Mouse (Mus musculus): ENCODE data around the gene Sgcd. TPM values are rescaled to one million over a fixed set of nuclear protein-coding genes. Genes with fewer than 3 reads are reported as not detected.

The Sgcd gene
- polyA plus RNA-seq, 1 experiment = 2.1 TPM

GRCm38 (mm10) chr11:47113081-47113480 lies 875.7 kb downstream of the Sgcd start:
- H3K27ac ChIP-seq (ENCODE audit: insufficient read depth, low read length) = no peak overlapping the region
- no peak overlapping the region for H3K4me3 ChIP-seq (ENCODE audit: insufficient read depth, low read length)
- TF ChIP-seq POLR2A (IDR thresholded peaks at IDR 0.05; ENCODE audit: extremely low read depth, insufficient read depth, low read length) (no peak), CTCF (IDR thresholded peaks at IDR 0.05; ENCODE audit: extremely low read depth, insufficient read depth, low read length) (no peak)
- no peaks in the 10 kb centered on the region for H3K4me1 ChIP-seq (ENCODE audit: control insufficient read depth, insufficient read depth, low read length)

GRCm38 (mm10) chr11:47110314-47110713 lies 878.5 kb downstream of the Sgcd start:
- TF ChIP-seq POLR2A (IDR thresholded peaks at IDR 0.05; ENCODE audit: extremely low read depth, insufficient read depth, low read length) (no peak), CTCF (IDR thresholded peaks at IDR 0.05; ENCODE audit: extremely low read depth, insufficient read depth, low read length) (no peak)
- Histone ChIP-seq H3K27ac (ENCODE audit: insufficient read depth, low read length) (no peak overlapping the region), H3K4me1 (ENCODE audit: control insufficient read depth, insufficient read depth, low read length) (no peaks in the 10 kb centered on the region), H3K4me3 (ENCODE audit: insufficient read depth, low read length) (no peak overlapping the region)

GRCm38 (mm10) chr11:47107661-47108060 lies 881.1 kb downstream of the Sgcd start:
- no peaks in the 10 kb centered on the region for H3K4me1 ChIP-seq (ENCODE audit: control insufficient read depth, insufficient read depth, low read length)
- H3K27ac ChIP-seq (ENCODE audit: insufficient read depth, low read length) = no peak overlapping the region
- H3K4me3 ChIP-seq (ENCODE audit: insufficient read depth, low read length) = no peak overlapping the region
- TF ChIP-seq POLR2A (IDR thresholded peaks at IDR 0.05; ENCODE audit: extremely low read depth, insufficient read depth, low read length) = no peak
- no peak for TF ChIP-seq CTCF (IDR thresholded peaks at IDR 0.05; ENCODE audit: extremely low read depth, insufficient read depth, low read length)

GRCm38 (mm10) chr11:47093296-47093912 lies 895.4 kb downstream of the Sgcd start:
- no peaks in the 10 kb centered on the region for H3K4me1 ChIP-seq (ENCODE audit: control insufficient read depth, insufficient read depth, low read length)
- H3K27ac ChIP-seq (ENCODE audit: insufficient read depth, low read length) = no peak overlapping the region
- H3K4me3 ChIP-seq (ENCODE audit: insufficient read depth, low read length) = no peak overlapping the region
- TF ChIP-seq CTCF (IDR thresholded peaks at IDR 0.05; ENCODE audit: extremely low read depth, insufficient read depth, low read length) = no peak
- no peak for TF ChIP-seq POLR2A (IDR thresholded peaks at IDR 0.05; ENCODE audit: extremely low read depth, insufficient read depth, low read length)

GRCm38 (mm10) chr11:47082517-47082916 lies 906.3 kb downstream of the Sgcd start:
- H3K4me3 ChIP-seq (ENCODE audit: insufficient read depth, low read length) = no peak overlapping the region
- no peak overlapping the region for H3K27ac ChIP-seq (ENCODE audit: insufficient read depth, low read length)
- TF ChIP-seq POLR2A (IDR thresholded peaks at IDR 0.05; ENCODE audit: extremely low read depth, insufficient read depth, low read length) = no peak
- no peaks in the 10 kb centered on the region for H3K4me1 ChIP-seq (ENCODE audit: control insufficient read depth, insufficient read depth, low read length)

- no peak overlapping the region for H3K27ac ChIP-seq (ENCODE audit: insufficient read depth, low read length)
- TF ChIP-seq CTCF (IDR thresholded peaks at IDR 0.05; ENCODE audit: extremely low read depth, insufficient read depth, low read length) (no peak), POLR2A (IDR thresholded peaks at IDR 0.05; ENCODE audit: extremely low read depth, insufficient read depth, low read length) (no peak)
- no peaks in the 10 kb centered on the region for H3K4me1 ChIP-seq (ENCODE audit: control insufficient read depth, insufficient read depth, low read length)
- no peak overlapping the region for H3K4me3 ChIP-seq (ENCODE audit: insufficient read depth, low read length)
These were observed 915.2 kb downstream of the Sgcd start for GRCm38 (mm10) chr11:47073538-47073937.

- Histone ChIP-seq H3K4me3 (ENCODE audit: insufficient read depth, low read length) (no peak overlapping the region), H3K27ac (ENCODE audit: insufficient read depth, low read length) (no peak overlapping the region), H3K4me1 (ENCODE audit: control insufficient read depth, insufficient read depth, low read length) (no peaks in the 10 kb centered on the region)
- TF ChIP-seq POLR2A (IDR thresholded peaks at IDR 0.05; ENCODE audit: extremely low read depth, insufficient read depth, low read length) (no peak), CTCF (IDR thresholded peaks at IDR 0.05; ENCODE audit: extremely low read depth, insufficient read depth, low read length) (no peak)
These were observed 917.6 kb downstream of the Sgcd start for GRCm38 (mm10) chr11:47071161-47071560.

- Histone ChIP-seq H3K4me1 (ENCODE audit: control insufficient read depth, insufficient read depth, low read length) (no peaks in the 10 kb centered on the region), H3K27ac (ENCODE audit: insufficient read depth, low read length) (no peak overlapping the region), H3K4me3 (ENCODE audit: insufficient read depth, low read length) (no peak overlapping the region)
- no peak for TF ChIP-seq CTCF (IDR thresholded peaks at IDR 0.05; ENCODE audit: extremely low read depth, insufficient read depth, low read length)
- no peak for TF ChIP-seq POLR2A (IDR thresholded peaks at IDR 0.05; ENCODE audit: extremely low read depth, insufficient read depth, low read length)
These were observed 918.9 kb downstream of the Sgcd start for GRCm38 (mm10) chr11:47069769-47070384.

- Histone ChIP-seq H3K27ac (ENCODE audit: insufficient read depth, low read length) (no peak overlapping the region), H3K4me3 (ENCODE audit: insufficient read depth, low read length) (no peak overlapping the region), H3K4me1 (ENCODE audit: control insufficient read depth, insufficient read depth, low read length) (no peaks in the 10 kb centered on the region)
- TF ChIP-seq POLR2A (IDR thresholded peaks at IDR 0.05; ENCODE audit: extremely low read depth, insufficient read depth, low read length) (no peak), CTCF (IDR thresholded peaks at IDR 0.05; ENCODE audit: extremely low read depth, insufficient read depth, low read length) (no peak)
These were observed 925.1 kb downstream of the Sgcd start for GRCm38 (mm10) chr11:47063690-47064089.

- no peak overlapping the region for H3K27ac ChIP-seq (ENCODE audit: insufficient read depth, low read length)
- H3K4me1 ChIP-seq (ENCODE audit: control insufficient read depth, insufficient read depth, low read length) = no peaks in the 10 kb centered on the region
- H3K4me3 ChIP-seq (ENCODE audit: insufficient read depth, low read length) = no peak overlapping the region
- TF ChIP-seq POLR2A (IDR thresholded peaks at IDR 0.05; ENCODE audit: extremely low read depth, insufficient read depth, low read length) (no peak), CTCF (IDR thresholded peaks at IDR 0.05; ENCODE audit: extremely low read depth, insufficient read depth, low read length) (no peak)
These were observed 938.4 kb downstream of the Sgcd start for GRCm38 (mm10) chr11:47050390-47050789.

Measured in cortical plate, adult 2 months (tissue).